Mouse (Mus musculus): ENCODE results near the gene Zim1.

Zim1 gene

GRCm38 (mm10) chr7:6696241-6697045 lies at the start of gene Zim1:
Gene Zim1 (minus strand): TSS chr7:6696450.
- peak; percentile 76 to 83 for DNase-seq (ENCODE audit: low spot score in 2 of 2)

GRCm38 (mm10) chr7:6744281-6744904 lies 48.1 kb upstream of the Zim1 start:
- DNase-seq (ENCODE audit: low spot score in 2 of 2): no peak

- no peak for DNase-seq (ENCODE audit: low spot score in 2 of 2)
Measured at GRCm38 (mm10) chr7:6736060-6736459, 39.8 kb upstream of the Zim1 start.

DNA sequence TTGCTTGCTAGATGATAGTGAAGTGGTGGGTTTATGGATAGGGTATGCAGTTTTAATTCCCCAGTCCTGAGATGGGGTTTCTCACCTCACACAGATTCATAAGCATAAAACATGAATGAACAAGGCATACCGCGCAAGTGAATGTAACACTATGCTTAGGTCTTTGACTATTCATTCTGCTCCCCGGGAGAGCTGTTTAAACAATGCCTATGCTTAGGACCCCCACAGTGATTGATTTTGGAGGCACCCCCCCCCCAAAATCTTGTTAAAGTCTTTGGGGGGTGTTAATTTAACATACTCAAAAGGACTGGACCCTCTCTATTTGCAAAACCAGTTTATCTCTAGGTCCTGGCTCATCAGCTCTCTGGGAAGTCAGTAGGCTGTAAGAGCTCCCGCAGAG lies 35.7 kb upstream of the Zim1 start:
- DNase-seq (ENCODE audit: low spot score in 2 of 2): no peak

DNA sequence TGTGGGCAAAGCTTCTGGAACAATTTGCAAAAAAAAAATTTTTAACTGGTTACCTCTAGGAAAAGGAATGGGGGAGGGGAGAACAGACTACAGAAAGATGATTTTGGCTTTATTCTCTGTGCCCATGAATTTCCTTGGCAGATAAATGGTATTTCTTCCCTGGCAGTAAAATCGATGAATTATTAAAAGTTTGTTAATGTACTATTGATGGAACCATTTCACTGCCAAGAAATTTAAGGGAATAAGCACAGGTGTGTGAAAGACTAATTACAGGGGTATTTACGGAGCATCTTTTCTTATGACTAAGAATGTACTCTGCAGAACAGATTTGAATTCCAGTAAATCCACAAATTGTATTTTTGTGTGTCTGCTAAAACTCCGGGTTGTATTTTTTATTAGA lies 35.1 kb upstream of the Zim1 start:
- DNase-seq (ENCODE audit: low spot score in 2 of 2): no peak

DNA sequence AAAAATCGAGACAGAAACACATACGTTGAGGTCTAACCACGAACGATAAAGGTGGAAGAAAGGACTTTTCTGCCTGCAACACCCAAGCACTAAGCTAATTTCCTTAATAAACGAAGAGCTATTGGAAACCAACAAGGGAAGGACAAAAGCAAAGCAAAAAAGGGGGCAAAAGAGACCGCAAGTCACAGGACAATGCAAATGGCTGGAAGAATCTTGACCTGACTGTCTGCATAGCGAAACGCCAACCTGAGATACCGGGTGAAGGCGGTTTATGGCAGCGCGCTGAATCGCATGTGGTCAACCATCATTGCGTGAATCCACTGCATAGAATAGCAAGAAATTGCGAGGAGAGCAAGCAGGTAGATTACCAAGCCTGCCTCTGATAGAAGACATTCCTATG lies 34.6 kb upstream of the Zim1 start:
- DNase-seq (ENCODE audit: low spot score in 2 of 2): no peak

DNA sequence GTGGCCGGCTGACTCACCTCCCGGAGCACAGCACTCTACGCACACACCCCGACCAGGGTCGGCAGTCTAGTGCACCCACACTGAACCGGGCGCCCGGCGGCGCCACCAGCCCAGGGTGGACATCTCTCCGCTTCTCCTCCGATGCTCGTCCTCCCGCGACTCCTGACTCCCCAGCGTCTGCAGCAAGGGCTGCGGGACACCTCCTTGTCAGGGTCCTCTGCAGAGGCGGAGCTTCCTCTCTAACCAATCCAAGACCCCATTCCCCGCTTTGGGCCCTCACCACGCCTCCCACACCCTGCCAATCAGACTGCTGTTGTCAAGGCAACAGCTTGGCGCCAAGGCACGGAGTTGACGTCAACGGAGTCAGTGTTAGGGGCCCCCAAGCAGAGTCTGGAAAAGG lies 34.0 kb upstream of the Zim1 start, which contains the start of the genes Peg3 and Usp29:
Peg3 (minus strand) TSS at position 191 of the 400 bp plus-strand sequence.
Usp29 (plus strand) TSS at position 338 of the 400 bp plus-strand sequence.
- peak; percentile 82 to 90 for DNase-seq (ENCODE audit: low spot score in 2 of 2)

DNA sequence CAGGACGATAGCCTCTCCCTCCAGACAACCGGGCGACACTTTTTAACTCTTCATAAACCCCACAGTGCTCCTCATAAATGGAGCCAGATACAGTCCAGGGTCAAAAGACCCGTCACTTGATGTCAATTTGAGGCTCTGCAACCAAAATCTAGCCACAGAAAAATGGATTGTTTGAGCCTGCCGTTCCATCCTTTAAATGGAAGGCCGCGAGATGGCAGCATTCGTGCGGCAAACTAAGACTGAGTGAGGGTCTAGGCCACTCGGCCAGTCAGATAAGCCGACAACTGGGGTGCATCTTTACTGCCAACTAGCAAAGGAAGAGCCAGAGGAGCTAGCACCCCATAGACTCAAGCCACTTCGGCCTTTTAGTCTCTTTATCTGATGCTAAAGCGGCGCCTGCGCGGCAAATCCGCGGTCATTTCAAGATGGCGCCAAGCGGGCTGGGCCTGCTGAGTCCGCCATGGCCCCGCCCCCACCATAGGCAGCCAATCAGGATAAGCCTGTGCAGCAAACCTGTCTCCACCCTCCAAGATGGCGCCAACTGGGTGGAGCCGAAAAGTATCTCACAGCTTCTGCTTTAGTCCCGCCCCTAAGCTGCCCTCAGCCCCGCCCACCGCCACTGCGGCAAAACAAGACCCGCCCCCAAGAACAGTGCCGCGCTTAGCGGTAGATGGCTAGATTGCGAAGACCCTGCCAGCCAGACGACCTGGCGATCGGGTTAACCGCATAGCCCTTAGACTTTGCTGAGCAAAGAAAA lies 33.0 kb upstream of the Zim1 start:
- DNase-seq (ENCODE audit: low spot score in 2 of 2): peak; percentile 91 to 94

DNA sequence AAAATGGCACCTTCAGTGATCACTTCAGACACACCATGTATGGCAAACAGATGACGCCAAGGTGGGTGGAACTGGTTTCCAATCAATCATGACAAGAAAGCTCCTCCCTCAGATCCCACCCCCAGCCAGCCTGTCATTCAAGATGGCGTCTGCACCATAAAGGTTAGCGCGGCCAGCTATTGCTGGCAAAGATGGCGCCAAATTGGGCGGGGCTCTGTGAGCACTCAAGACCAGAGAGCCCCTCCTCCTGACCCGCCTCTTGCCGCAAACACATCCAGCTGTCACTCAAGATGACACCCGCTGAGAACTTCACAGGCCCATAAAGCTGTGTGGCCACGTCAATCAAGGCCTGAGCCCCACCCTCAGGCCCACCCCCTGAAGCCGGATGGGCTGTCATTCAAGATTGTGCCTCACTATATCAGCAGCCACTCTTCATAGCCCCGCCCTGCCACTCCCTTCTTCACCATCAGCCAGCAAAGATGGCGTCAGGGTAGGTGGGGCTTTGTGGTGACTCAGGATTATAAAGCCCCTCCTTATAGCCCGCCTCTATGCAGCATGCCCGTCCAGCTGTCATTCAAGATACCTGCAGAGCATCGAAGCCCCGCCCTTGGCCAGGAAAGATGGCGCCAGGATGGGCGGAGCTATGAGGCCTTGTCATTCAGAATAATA lies 32.1 kb upstream of the Zim1 start:
- peak; percentile 85 to 96 for DNase-seq (ENCODE audit: low spot score in 2 of 2)

GRCm38 (mm10) chr7:6727351-6728121 lies 31.3 kb upstream of the Zim1 start:
- peak; percentile 76 to 91 for DNase-seq (ENCODE audit: low spot score in 2 of 2)

DNA sequence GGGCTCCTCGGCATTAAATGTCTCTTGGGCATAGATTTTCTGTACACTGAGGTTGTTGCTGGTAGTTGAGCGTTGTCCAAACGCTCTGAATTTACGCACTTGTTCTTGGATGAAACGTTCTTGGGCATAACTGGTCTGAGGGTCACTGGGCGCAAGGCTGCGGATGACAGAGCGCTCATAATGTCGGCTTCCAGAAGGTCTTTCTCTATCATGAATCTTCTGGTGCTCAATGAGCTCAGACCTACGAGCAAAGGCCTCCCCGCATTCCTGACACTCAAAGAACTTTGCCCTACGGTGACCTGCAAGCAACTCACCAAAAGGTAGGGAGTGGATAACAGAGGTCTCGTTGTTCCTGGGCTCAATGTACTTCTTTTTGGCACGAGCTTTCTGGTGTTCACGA lies 13.1 kb upstream of the Zim1 start:
- no peak for DNase-seq (ENCODE audit: low spot score in 2 of 2)

GRCm38 (mm10) chr7:6708451-6709180 lies 12.4 kb upstream of the Zim1 start:
- no peak for DNase-seq (ENCODE audit: low spot score in 2 of 2)

DNA sequence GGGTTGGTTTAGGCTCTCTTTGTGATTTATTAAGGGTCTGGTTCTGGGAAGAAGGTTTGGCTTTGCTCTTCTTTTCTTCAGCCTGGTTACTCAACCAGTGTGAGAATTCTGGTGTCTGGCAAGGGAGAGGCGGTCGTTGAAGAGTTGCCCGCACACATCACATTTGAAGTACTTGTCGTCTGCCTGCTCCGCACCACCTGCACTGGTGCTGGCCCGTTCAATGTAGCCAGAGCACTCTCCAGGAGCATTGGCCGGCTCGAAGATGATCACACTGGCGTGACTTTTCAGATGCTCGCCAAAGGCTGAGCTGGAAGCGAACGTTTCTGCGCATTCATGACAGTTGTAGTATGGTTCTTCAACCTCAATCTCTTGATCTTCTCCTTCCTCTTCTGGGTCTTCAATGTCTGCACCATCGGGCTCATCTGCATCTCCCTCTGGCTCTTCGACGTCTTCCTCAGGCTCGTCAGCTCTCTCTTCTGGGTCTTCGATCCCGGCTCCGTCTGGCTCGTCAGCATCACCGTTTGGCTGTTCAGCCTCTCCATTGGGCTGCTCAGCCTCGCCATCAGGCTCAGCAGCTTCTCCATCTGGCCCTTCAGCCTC lies 11.3 kb upstream of the Zim1 start:
- DNase-seq (ENCODE audit: low spot score in 2 of 2): no peak

DNA sequence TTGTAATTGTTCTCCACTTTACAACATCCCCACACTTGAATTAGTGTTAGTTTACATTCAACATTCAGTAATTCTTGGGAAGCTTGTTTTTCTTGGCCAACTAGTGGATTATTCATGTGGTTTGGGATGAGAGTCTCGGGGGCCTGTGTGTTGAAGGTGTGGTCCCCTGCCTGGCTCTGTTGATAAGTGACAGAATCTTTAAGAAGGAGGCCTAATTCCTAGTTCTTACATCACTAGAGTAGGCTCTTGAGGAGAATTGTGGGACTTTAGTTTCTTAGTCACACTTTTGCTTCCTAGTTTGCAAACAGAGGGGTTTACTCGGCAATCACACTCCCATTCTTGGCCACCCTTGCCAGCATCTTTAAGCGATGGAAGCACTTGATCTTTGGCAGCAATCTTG lies 3.0 kb upstream of the Zim1 start:
- DNase-seq (ENCODE audit: low spot score in 2 of 2): no peak

DNA sequence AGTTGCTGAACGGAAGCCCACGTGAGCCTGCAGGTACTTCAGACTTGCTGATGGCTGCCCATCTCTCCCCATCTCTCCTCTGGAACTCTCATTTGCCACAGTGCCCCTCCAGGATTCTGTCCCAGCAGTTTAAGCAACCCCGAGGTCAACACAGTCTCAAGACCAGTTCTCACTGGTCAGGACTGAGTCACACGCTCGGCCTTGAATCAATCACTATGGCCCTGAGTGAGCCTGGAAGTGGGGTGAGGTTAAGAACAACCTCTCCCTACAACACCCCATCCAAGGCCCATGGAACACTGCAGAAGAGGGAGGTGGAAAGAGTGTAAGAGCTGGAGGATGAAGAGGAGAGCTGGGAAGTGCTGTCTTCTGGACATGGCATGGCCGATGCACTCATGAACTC lies 10.7 kb downstream of the Zim1 start:
- DNase-seq (ENCODE audit: low spot score in 2 of 2): no peak

- DNase-seq (ENCODE audit: low spot score in 2 of 2): no peak
Measured at GRCm38 (mm10) chr7:6666726-6667125, 29.5 kb downstream of the Zim1 start.

DNA sequence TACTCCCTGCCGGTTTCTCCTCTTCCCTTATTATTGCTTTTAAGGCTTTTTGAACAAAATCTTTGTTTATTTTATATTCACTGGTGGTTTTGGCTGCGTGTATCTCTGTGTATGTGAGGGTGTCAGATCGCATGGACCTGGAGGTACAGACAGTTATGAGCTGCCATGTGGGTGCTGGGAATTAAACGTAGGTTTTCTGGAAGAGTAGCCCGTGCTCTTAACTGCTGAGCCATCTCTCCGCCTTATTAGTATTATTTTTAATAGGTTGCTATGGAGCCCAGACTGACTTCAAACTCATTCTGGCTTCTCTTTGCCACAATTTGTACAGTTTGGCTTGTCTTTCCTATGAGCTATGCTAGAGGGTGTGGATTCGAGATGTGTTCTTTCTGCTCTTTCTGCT lies 32.8 kb downstream of the Zim1 start:
- DNase-seq (ENCODE audit: low spot score in 2 of 2): no peak

GRCm38 (mm10) chr7:6659605-6660004 lies 36.6 kb downstream of the Zim1 start:
- peak in 1 of 2 experiments; percentile 8 for DNase-seq (ENCODE audit: low spot score in 2 of 2)

DNA sequence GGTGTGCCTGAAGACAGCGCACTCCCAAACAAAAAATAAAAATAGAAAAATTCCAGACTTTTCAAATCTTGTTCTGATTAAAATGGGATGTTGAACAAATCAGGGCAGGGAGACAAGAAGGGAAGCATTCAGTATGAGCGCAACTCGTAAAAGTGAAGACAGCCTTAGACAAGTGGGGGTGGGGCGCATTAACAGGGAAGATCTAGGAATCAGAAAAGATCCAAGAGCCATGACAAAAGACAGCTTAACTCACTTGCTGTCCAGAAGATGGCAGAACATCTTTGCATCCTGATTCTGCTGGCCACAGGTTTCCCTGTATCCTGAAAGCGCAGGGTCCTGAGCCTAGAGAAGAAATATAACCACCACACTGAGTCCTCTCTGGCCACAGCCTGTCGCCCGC lies 37.6 kb downstream of the Zim1 start:
- DNase-seq (ENCODE audit: low spot score in 2 of 2): no peak

- DNase-seq (ENCODE audit: low spot score in 2 of 2): no peak
Measured at GRCm38 (mm10) chr7:6652151-6652550, 44.1 kb downstream of the Zim1 start.

All from frontal cortex, postnatal 14 days (tissue).